Mouse (Mus musculus) midbrain, embryonic 10.5 days (tissue): ENCODE results near the gene Slc4a4. TPM values are rescaled to one million over a fixed set of nuclear protein-coding genes. Genes with fewer than 3 reads are reported as not detected.

Experiments used
- DNase-seq: peaks from one replicate; pipeline ENCODE4 v3.0.0-alpha.2; 2017; ENCODE audit warnings: low spot score
- H3K27ac ChIP-seq: fragments of 300-500 bp; sonication (generic); replicated peaks from 2 replicates; pipeline ENCODE4 v1.5.1; 2016; ENCODE audit warnings: mild to moderate bottlenecking
- H3K27me3 ChIP-seq: fragments of 300-500 bp; sonication (generic); 2 replicates; pipeline ENCODE4 v1.6.1; 2016; ENCODE audit warnings: low read depth, mild to moderate bottlenecking; ENCODE audit not compliant: poor library complexity, severe bottlenecking
- H3K36me3 ChIP-seq: fragments of 300-500 bp; sonication (generic); 2 replicates; pipeline ENCODE4 v1.6.1; 2016; ENCODE audit warnings: mild to moderate bottlenecking, moderate library complexity
- H3K4me1 ChIP-seq: fragments of 300-500 bp; sonication (generic); 2 replicates; pipeline ENCODE4 v1.6.1; 2016
- H3K4me3 ChIP-seq: fragments of 300-500 bp; sonication (generic); 2 replicates; pipeline ENCODE4 v1.5.1; 2016; ENCODE audit warnings: mild to moderate bottlenecking, moderate library complexity
- H3K9me3 ChIP-seq: fragments of 300-500 bp; sonication (generic); replicated peaks from 2 replicates; pipeline ENCODE4 v1.6.1; 2016; ENCODE audit warnings: mild to moderate bottlenecking
- WGBS: fragments of 180-500 bp; shearing (Covaris S2); methylation state at CpG from one replicate; pipeline ENCODE4 v1.1.7; 2016; 5-methylcytosine and 5-hydroxymethylcytosine counted together
- polyA plus RNA-seq: library from polyadenylated mRNA; unstranded; fragments of >200 nt; fragmentation: Nextera tagmentation; extraction: Ambion mirVana; gene quantifications from 2 replicates; pipeline ENCODE4 v1.2.1, GENCODE M21; 2016

Slc4a4 gene
- polyA plus RNA-seq, 1 experiment from 2014 or later, result 1.5 TPM

- Histone ChIP-seq H3K27me3 (0 out of 2 replicates have a peak, but pooled peaks cover 3% of the 10 kb centered on the region), H3K9me3 (no peaks in the 10 kb centered on the region), H3K27ac (no peak overlapping the region), H3K4me1 (no peaks in the 10 kb centered on the region), H3K36me3 (no peaks in the 10 kb centered on the region), H3K4me3 (no peak overlapping the region)
- WGBS, result 89% methylated on average over 7 of the region's 7 CpGs
- no peak for DNase-seq
Measured at GRCm38 (mm10) chr5:89209973-89210703, 323.5 kb downstream of the Slc4a4 start.

- 0 out of 2 replicates have a peak, but pooled peaks cover 3% of the 10 kb centered on the region for H3K27me3 ChIP-seq
- 78% methylated on average over 1 of the region's 1 CpGs for WGBS
Measured at GRCm38 (mm10) chr5:89211057-89211456, 324.4 kb downstream of the Slc4a4 start.

DNA sequence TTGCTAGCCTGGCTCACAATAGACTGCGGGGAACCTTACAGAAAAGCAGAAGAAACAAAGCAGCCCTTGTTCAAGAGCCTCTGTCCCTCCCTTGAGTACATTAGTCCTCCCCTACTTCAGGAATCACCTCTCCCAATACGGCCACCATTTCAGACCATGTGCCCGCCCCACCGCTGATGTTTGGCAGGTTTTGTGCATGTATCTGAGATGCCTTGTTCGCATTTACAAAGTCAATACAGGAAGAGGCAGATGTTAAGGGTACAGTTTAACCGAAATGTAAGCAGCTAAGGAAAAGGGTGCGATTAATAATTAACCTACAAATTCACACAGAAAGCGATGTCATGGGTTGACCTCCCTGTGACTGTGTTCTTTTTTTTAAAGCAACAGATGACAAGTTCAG, 331.6 kb downstream of the Slc4a4 start:
- WGBS, result 89% methylated on average over 8 of the region's 8 CpGs
- Histone ChIP-seq H3K9me3 (no peaks in the 10 kb centered on the region), H3K4me1 (no peaks in the 10 kb centered on the region), H3K27me3 (no peaks in the 10 kb centered on the region), H3K27ac (no peak overlapping the region), H3K4me3 (no peak overlapping the region), H3K36me3 (no peaks in the 10 kb centered on the region)
- DNase-seq, result no peak

More at GRCm38 (mm10) chr5:89211057-89211456, 324.4 kb downstream of the Slc4a4 start:
- DNase-seq, result no peak
- H3K4me1 ChIP-seq, result no peaks in the 10 kb centered on the region
- no peaks in the 10 kb centered on the region for H3K36me3 ChIP-seq
- H3K4me3 ChIP-seq, result no peak overlapping the region
- no peaks in the 10 kb centered on the region for H3K9me3 ChIP-seq
- H3K27ac ChIP-seq, result no peak overlapping the region

GRCm38 (mm10) chr5:89218709-89219108, 332.1 kb downstream of the Slc4a4 start:
- H3K9me3 ChIP-seq, result no peaks in the 10 kb centered on the region
- H3K4me3 ChIP-seq, result no peak overlapping the region
- no peak for DNase-seq
- 80% methylated on average over 6 of the region's 6 CpGs for WGBS
- H3K4me1 ChIP-seq, result no peaks in the 10 kb centered on the region
- no peaks in the 10 kb centered on the region for H3K27me3 ChIP-seq
- no peak overlapping the region for H3K27ac ChIP-seq
- no peaks in the 10 kb centered on the region for H3K36me3 ChIP-seq

GRCm38 (mm10) chr5:89221658-89222057, 335.0 kb downstream of the Slc4a4 start:
- no peak overlapping the region for H3K4me3 ChIP-seq
- no peaks in the 10 kb centered on the region for H3K36me3 ChIP-seq
- H3K4me1 ChIP-seq, result no peaks in the 10 kb centered on the region
- no peaks in the 10 kb centered on the region for H3K9me3 ChIP-seq
- H3K27me3 ChIP-seq, result no peaks in the 10 kb centered on the region
- 60% methylated on average over 1 of the region's 1 CpGs for WGBS
- DNase-seq, result peak; percentile 21
- H3K27ac ChIP-seq, result no peak overlapping the region

- Histone ChIP-seq H3K36me3 (no peaks in the 10 kb centered on the region), H3K4me1 (no peaks in the 10 kb centered on the region), H3K9me3 (no peaks in the 10 kb centered on the region), H3K27ac (no peak overlapping the region), H3K4me3 (no peak overlapping the region), H3K27me3 (no peaks in the 10 kb centered on the region)
- DNase-seq, result no peak
- 73% methylated on average over 10 of the region's 10 CpGs for WGBS
Measured at GRCm38 (mm10) chr5:89223061-89223740, 336.6 kb downstream of the Slc4a4 start.

DNA sequence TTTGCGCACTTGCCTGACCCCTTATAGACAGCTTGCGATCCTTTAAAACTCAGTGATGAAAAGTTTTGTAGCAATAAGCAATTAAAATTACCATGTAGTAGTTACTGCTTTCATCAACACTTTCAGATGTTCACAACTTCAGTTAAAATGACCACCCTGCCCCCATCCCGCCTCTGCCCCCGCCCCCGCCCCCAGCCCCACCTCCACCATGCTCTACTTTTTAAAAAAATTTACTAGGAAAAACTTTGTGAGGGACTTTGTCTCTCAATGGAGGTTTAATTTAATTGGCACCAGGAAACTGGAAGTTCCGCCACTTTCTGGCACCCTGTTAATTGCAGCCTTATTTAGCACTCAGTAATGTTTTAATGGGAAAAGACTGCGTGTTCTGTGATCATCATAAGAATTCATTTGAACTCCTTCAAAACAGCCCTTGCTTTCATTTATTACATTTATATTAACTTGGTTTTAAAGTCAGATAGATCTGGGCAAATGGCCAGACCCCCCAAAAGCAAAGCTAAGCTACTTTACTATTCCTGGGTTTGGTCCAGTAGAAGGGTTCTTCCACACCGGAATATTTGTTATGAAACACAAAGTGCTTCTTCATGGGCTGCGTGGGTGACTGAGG, 337.2 kb downstream of the Slc4a4 start:
- no peak for DNase-seq
- Histone ChIP-seq H3K27ac (no peak overlapping the region), H3K4me1 (no peaks in the 10 kb centered on the region), H3K9me3 (no peaks in the 10 kb centered on the region), H3K27me3 (no peaks in the 10 kb centered on the region), H3K36me3 (no peaks in the 10 kb centered on the region), H3K4me3 (no peak overlapping the region)
- WGBS, result 86% methylated on average over 9 of the region's 9 CpGs

GRCm38 (mm10) chr5:89227948-89228347, 341.3 kb downstream of the Slc4a4 start:
- H3K4me1 ChIP-seq, result no peaks in the 10 kb centered on the region
- no peak overlapping the region for H3K4me3 ChIP-seq
- no peak for DNase-seq
- H3K36me3 ChIP-seq, result no peaks in the 10 kb centered on the region
- 93% methylated on average over 2 of the region's 2 CpGs for WGBS
- H3K9me3 ChIP-seq, result no peaks in the 10 kb centered on the region
- H3K27ac ChIP-seq, result no peak overlapping the region
- no peaks in the 10 kb centered on the region for H3K27me3 ChIP-seq

DNA sequence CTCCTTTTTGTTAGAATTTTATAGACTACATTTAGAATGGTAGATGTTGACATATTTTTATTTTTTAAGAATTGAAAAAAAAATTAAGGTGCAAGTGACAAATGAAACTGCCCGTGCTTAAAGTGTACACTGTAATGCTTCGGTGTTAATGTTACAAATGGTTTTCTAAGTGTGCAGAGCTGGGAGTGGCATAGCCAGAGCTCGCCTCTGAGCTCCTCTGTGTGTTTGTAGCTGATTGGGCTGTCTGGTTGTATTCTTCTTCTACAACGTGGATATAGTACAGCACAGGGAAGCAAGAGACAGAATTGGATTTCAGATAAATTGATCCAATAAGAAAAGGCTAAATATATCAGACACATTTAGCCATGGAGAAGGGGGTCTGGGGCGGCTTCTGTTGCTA, 343.0 kb downstream of the Slc4a4 start:
- Histone ChIP-seq H3K9me3 (no peaks in the 10 kb centered on the region), H3K27me3 (no peaks in the 10 kb centered on the region), H3K4me3 (no peak overlapping the region), H3K27ac (no peak overlapping the region), H3K36me3 (no peaks in the 10 kb centered on the region), H3K4me1 (no peaks in the 10 kb centered on the region)
- DNase-seq, result no peak
- WGBS, result 91% methylated on average over 5 of the region's 5 CpGs

DNA sequence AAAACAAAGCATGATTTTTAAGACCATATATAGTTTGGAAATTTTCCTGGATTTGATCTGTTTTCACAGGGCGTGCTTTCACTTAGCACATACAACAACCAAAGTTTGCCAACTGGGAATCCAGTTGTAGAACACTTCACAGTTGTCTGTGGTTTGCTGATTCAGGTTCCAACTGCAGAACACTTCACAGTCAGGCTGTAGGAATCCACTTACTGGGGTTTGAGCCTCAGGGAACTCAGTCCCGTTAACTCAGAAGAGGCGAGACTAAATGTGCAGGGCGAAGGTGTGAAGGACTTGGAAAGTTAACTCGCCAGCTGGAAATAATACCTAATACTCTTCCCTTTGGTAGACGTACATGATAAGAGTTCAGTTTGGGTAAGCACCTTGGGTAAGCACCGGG, 345.7 kb downstream of the Slc4a4 start:
- Histone ChIP-seq H3K4me1 (no peaks in the 10 kb centered on the region), H3K36me3 (no peaks in the 10 kb centered on the region), H3K27ac (no peak overlapping the region), H3K9me3 (no peaks in the 10 kb centered on the region), H3K27me3 (no peaks in the 10 kb centered on the region), H3K4me3 (no peak overlapping the region)
- 87% methylated on average over 7 of the region's 7 CpGs for WGBS
- DNase-seq, result no peak

DNA sequence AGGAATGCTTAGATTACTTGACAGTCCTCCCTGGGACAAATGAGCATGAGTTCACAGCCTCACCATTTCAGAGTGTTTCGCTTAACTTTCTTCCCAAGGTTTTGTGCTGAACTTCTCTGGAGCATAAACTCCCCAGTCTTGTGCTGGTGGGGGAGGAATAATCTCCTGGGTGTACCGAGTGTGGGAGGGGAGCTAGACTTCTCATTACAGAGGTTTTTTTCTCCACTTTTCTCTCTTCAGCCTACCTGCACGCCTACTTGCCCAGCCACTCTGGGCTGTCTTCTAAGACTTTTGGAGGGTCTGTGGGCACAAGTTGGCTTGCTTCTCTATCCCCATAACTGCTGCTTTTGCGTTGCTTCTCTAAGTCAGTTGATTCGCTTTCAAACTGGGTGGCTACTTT, 365.2 kb downstream of the Slc4a4 start:
- H3K27me3 ChIP-seq, result no peaks in the 10 kb centered on the region
- 81% methylated on average over 5 of the region's 5 CpGs for WGBS
- no peak overlapping the region for H3K27ac ChIP-seq
- H3K4me3 ChIP-seq, result no peak overlapping the region
- DNase-seq, result no peak
- no peaks in the 10 kb centered on the region for H3K36me3 ChIP-seq
- H3K9me3 ChIP-seq, result no peaks in the 10 kb centered on the region
- no peaks in the 10 kb centered on the region for H3K4me1 ChIP-seq

GRCm38 (mm10) chr5:89259804-89260492, 373.3 kb downstream of the Slc4a4 start:
- no peak overlapping the region for H3K27ac ChIP-seq
- no peaks in the 10 kb centered on the region for H3K9me3 ChIP-seq
- H3K4me3 ChIP-seq, result no peak overlapping the region
- no peaks in the 10 kb centered on the region for H3K4me1 ChIP-seq
- no peak for DNase-seq
- 95% methylated on average over 9 of the region's 9 CpGs for WGBS
- H3K36me3 ChIP-seq, result no peaks in the 10 kb centered on the region
- no peaks in the 10 kb centered on the region for H3K27me3 ChIP-seq
